Mouse (Mus musculus) MEL-GATA-1-ER (cell line): Measurements from ENCODE around the gene Dnah2.

Experiments
- DNase-seq: peaks from one replicate; pipeline ENCODE4 v3.0.0-alpha.2; 2012; ENCODE audit warnings: low read depth; ENCODE audit errors: extremely low read depth

Dnah2 gene

DNA sequence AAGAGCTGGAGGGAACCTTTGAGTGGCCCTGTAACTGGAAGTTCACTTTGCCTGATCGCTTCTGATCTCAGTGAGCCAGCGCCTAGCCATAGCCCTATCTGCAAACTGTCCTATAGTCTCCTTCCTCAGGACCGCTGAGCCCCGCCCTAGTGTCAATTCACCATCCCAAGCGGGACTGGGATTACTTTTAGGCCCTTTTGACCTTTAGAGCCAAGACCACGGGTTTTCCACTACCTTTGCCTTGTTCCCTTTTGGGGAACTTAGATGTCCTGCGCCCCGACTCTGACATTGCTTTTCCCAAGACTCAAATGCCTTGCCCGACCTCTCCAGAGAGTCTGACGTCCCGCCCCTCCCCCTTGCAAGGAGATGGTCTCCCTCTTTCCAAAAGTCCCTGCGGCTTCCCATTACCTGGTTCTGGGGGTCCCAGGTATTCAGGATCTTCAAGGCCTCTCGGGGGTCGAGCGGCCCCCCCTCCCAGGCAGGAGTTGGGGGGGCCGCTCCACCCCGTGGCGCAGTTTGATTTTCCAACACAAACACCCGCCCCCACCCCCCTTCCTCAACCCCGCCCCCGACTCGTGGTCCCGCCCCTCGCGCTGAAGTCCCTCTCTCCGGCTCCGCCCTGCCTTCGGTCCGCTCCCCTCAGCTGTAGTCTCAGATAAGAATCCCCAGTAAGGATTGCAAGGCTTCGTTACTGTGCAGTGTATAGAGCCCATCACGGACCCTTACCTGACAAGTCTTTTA lies 128.9 kb downstream of the Dnah2 start:
- no peak for DNase-seq

DNA sequence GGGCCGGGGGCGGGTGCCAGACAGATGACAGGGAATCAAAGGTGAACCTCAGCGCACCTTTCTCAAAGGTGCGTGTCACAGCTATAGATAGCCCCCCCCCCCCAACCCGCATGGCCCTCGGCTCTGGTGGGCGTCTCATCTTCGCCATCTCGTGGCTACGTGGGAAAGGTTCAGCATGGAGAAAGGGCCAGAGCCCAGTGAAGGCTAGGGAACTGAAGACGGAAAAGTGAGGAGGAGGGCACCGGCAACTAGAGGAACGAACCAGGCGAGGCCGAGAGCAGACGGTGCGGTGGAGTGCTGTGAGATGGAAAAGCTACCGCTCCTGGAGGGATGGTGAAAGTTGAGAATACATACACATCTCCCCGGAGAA lies 129.5 kb downstream of the Dnah2 start:
- no peak for DNase-seq

GRCm38 (mm10) chr11:69418481-69419442 lies 130.1 kb downstream of the Dnah2 start:
- peak; percentile 96 for DNase-seq

DNA sequence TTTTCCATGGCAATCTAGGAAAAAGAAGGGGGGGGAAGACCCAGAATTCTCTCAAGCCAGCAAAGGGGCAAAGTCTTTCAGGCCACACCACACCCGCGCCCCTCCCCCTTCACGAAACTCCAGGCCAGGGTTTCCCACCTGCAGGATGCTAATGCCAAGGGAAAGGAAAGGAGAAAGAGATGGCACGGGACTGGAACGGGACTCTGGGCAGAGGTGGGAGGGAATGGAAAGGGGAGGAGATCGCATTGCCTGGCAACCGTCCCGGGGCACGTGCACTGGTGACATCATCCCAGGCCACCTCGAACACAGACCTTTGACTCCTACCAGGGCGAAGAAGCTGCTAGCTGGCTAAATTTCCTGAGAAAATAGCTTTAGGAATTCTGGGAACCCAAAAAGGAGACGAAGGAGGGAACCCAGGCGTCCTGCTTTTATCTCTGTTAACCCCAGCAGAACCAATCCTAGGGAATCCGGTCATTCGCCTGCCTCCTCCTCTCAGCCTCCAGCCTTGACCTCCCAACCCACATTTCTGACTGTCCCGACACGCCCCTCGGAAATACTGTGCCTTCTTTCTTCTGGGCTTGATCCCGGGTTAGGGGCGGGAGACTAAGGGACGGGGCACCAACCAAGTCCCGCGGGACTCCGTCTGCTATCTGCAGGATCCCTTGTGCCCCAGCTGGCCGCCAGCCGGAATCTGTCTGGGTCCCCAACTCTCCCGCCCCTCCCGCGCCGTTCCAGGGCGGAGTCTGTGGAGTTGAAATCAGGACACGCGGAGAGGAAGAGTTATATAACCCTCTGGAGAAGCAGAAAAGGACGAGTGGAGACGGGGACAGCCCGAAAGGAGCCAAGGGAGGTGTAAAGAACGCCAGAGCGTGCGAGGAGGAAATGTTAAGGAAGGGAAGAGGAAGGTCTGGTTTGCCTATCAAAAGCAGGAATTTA lies 131.2 kb downstream of the Dnah2 start:
- DNase-seq, result no peak

GRCm38 (mm10) chr11:69416921-69417448 lies 131.9 kb downstream of the Dnah2 start:
- DNase-seq, result no peak

- no peak for DNase-seq
Observed at GRCm38 (mm10) chr11:69416509-69416908, 132.4 kb downstream of the Dnah2 start.

DNA sequence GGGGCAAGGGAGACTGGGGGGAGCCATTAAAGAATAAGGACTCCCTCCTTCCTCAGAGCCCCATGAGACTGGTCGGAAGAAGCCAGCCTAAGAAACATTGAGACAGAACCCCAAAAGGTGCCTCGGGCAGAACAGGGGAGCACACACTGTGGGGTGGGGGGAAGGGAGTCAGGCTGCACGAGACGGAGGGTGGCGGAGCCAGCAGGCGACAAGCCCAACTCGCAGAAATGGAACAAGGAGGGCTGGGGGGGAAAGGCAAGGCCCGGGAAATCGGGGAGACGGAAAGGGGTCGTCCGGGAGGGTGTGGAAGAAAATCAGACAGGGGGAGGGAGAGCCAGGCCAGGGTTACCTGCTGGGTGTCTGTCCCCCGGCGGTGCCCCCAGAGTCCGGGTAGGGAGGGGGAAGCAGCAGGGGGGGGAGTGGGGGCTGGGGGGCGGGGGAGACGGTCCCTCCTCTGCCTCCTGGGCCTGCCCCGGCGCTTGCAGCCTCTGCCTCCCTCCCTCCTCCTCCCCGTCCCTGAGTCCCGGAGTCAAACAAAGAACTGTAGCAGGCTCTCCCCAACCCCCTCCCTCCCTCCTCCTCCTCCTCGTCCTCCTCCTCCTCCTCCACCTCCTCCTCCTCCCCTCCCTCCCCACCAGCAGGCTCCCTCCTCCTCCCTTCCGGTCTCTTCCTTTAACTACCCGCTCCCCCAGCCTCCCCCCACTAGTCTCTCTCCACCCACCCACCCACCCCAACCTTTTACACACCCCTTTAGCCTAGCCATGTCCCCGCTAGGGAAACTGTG lies 133.1 kb downstream of the Dnah2 start:
- no peak for DNase-seq

DNA sequence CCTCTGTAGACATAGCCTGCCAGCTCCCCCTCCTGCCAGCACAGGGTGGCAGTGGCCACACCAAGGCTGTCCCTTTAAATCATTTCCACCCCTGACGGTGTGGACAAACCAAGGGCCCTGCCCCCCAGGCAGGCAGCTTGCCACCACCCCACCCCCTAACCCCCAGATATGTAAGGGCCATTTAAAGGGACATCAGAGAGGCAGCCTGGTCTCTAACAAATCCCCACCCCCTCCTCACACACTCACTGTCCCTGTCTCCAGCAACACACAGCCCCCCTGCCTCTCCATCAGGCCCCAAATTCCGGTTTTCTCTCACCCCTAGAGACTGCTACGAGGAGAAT lies 133.6 kb downstream of the Dnah2 start:
- DNase-seq, result no peak

DNA sequence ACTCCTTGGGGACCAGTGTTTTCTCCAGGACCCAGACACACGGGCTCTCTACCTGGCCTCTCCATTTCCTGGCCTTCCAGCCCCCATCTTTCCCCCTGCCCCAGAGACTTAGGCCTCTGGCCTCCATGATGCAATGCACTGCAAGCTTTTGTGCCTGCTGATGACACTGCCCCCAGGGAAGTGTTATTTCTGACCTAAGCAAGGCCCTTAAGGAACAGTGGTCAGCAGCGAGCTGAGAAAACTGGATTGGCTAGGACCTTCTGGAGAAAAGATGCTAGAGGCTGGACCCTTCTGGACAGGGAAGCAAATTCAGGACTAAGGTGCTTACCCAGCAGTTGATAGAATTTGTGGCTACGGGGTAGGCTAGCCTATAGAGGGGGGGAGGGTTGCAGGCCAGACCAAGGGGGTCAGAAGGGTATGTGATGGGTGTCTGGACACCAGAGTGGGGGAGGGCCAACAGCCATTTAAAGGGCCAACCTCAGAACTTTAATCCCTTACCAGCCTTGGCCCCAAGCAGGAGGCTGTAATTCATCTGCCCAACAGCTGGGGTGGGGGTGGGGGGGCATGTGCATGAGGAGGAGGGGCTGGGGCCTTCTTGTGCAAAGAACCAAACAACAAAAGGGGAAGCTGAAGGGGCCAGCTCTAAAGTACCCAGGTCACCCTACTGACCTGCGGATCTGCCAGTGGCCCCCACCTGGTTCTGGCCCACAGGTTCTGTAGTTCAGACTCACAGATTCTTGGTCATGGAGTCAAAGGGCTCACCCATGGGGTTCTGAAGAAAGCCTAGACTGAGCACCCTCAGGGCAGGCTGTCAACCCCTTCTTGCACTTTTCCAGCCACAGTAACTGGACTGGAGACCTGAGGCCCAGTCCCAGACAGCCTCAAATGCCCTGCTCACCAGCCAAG lies 134.2 kb downstream of the Dnah2 start:
- DNase-seq, result no peak

DNA sequence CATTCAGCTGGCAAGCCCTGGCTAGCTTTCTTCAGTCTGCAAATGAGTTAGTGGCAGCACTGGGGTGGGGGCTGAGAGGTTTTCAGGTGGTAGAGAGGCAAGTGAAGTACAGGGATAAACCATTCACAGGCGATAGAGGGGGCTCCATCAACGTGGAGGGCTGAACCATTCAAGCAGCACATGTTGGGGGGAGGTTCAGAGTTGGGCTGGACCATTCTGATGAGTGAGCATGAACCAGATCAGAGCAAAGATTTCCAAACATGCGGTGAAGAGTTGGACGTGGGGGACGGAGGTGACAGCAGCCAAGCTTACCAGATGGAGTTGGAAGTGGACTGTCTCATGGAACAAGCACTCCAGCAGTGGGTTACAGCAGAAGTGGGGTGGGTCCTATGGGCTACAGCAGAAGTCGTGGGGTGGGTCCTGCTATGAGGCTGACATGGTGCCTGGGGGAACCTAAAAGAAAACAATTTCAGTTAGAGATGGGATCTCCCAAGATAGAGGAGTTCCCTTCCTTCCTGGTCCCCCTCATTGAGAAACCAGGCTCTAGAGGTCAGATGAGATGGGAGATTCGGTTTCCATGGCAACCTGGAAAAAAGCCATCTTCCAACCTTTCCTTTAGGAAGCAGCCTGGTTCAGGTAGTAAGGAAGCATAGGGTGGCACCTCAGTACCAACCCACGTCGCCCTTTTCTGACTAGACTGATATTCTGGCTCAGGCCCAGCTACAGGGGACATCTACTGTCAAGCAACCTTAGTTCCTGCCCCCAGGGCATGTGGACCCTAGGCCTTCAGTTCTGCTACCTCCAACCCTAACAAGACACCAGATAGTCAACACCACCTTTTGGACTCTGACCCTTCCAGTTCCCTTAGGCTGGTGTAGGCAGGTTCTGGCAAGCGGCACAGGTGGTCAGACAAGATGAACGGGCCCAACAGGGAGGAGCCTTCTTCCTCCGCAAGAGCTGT lies 135.4 kb downstream of the Dnah2 start, which contains the start of gene Kdm6b:
Gene Kdm6b, minus strand, starts transcription at position 455 of the 961 bp plus-strand sequence.
- DNase-seq, result no peak

- DNase-seq, result no peak
Observed at GRCm38 (mm10) chr11:69412548-69412947, 136.4 kb downstream of the Dnah2 start.

GRCm38 (mm10) chr11:69411538-69412203 lies 137.2 kb downstream of the Dnah2 start:
- no peak for DNase-seq

DNA sequence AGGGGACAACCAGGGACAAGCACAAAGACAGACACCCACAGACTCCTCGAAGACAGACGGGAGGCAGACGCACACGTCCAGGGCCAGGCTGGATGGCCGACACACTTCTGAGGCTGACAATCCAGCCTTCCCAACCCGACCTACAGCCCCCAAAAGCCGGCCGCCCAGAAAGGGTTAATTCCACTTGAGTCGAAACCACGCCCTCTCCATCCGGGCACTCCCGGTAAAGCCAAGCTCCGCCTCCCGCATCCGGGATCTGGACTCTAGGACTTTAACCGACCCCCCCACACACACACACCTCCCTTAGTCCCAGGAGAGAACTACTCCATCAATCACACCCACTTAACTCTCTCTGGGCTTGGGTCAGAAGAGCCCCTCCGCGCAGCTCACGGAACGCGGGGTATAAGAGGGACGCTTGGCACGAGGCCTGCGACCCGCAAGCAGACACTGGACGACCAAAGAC lies 137.8 kb downstream of the Dnah2 start:
- DNase-seq, result no peak

- no peak for DNase-seq
Observed at GRCm38 (mm10) chr11:69410310-69411072, 138.4 kb downstream of the Dnah2 start.

DNA sequence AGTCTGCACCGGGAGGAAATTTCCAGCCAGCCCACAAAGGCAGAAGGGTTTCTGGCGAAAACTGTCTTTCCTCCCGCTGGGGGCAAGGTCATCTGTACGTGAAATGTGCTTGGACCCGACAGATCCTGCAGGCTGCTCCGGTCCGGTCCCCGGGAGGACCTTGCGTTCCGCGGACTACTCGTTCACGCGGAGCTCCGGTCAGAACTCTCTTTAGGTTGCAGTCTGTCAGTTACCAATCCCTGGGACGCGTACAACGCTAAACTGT lies 138.9 kb downstream of the Dnah2 start:
- no peak for DNase-seq

GRCm38 (mm10) chr11:69409378-69410044 lies 139.4 kb downstream of the Dnah2 start:
- no peak for DNase-seq
